Mouse (Mus musculus) C3H10T1/2 (cell line): ENCODE data around the gene Ammecr1. TPM values are rescaled to one million over a fixed set of nuclear protein-coding genes. Genes with fewer than 3 reads are reported as not detected.

Experiments
- polyA plus RNA-seq, 2 experiments: library from polyadenylated mRNA; unstranded; fragments of >200 nt; fragmentation: generic; extraction: Trizol; gene quantifications; one replicate each; pipeline ENCODE4 v1.2.1; 2012; ENCODE audit warnings: missing spikeins in 2 of 2

Gene Ammecr1
- 1 to 10 TPM in 1 of 2 experiments, under 1 TPM in 1; 0.95 to 2.6 TPM for polyA plus RNA-seq

DNA sequence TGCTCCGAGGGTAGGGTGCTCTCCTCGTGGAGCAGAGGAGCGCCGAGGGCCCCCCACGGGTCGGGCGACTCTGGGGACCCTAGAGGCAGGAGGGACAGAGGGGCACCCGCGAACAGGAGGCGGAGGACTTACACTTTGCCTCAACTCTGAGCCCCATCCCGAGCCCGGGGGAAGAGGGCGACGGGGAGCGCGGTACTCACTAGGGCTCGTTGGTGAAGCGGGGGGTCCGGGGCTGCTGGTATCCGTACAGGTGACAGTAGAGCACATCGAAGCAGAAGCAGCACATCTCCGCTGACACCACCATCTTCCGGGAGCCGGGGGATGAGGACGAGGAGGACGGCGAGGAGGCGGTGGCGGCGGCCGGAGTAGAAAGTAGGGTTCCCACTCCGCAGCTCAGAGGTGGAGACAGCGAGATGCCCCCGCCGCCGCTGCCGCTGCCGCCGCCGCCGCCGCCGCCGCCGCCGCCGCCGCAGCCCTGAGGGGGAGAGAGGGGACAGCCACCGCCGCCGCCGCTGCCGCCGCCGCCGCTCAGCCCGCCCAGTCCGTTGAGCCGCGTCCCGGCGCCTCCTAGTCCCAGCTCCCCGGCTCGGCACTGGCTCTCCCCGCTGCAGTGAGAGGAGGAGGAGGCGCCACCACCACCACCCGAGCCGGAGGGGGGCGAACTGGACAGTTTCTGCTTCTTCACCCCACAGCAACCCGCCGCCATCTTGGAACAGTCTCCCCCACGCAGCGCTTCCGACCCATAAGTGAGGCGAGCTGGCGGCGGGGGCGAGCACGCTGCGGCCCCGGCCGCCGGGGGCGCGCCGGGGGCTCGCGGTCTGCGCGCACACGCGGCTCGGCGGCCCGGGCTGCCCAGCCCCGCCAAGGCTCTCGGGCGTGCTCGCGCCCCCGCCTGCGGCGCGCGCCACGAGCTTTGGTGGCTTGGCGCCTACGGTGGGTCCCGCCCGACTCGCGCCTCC is at the start of gene Ammecr1:
Ammecr1 (minus strand) TSS at position 721 of the 959 bp plus-strand sequence.

Other genes starting within 250 kb of the Ammecr1 start
- under 1 TPM in 1 of 2 experiments, not detected in 1; 0.12 TPM for gene Rtl9, start 132.9 kb upstream of the Ammecr1 start, polyA plus RNA-seq